Mouse (Mus musculus) testis, adult 2 months (tissue): ENCODE results near the gene Slc39a13.

Source experiments
- CTCF ChIP-seq: fragments of 200-500 bp; IDR thresholded peaks from 2 replicates; pipeline ENCODE4 v1.5.1; 2012; ENCODE audit warnings: low read depth, mild to moderate bottlenecking, inconsistent platforms, low read length, moderate library complexity; ENCODE audit not compliant: control insufficient read depth, insufficient read depth, insufficient replicate concordance
- POLR2A ChIP-seq: fragments of 200-500 bp; IDR thresholded peaks from 2 replicates; pipeline ENCODE4 v1.6.1; 2012; ENCODE audit warnings: low read depth, mild to moderate bottlenecking, inconsistent platforms, low read length, moderate library complexity; ENCODE audit not compliant: control insufficient read depth

GRCm38 (mm10) chr2:91071059-91071458 lies 842 bp upstream of the Slc39a13 start:
- TF ChIP-seq CTCF, result no peak
- TF ChIP-seq POLR2A, result no peak; the same call in 1 of the 2 replicates
